Mouse (Mus musculus): ENCODE measurements around the gene Gata1.
"Not testable (repeated sequence)": the region's sequence is repeated elsewhere in the genome, so short reads cannot be mapped to it uniquely, and the experiment has no call there.

The Gata1 gene

DNA sequence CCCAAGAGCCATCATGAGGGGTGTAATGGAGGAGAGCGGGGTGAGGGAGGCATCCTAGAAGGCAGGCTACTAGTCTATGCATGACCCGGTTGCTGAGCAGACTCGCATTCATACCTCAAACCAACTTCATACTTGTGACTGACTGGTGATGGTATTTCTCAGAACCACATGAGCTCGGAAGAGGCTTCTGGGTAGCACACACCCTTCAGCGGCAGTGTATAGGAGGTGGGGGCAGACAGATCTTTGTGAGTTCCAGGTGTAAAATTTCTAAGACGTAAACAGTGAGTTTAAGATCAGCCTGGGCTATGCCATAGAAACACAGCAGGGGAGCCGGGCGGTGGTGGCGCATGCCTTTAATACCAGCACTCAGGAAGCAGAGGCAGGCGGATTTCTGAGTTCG lies at the start of gene Gata1:
Gata1 (minus strand) TSS at position 180 of the 400 bp plus-strand sequence.
- no peak for DNase-seq (ENCODE audit: low spot score)

DNA sequence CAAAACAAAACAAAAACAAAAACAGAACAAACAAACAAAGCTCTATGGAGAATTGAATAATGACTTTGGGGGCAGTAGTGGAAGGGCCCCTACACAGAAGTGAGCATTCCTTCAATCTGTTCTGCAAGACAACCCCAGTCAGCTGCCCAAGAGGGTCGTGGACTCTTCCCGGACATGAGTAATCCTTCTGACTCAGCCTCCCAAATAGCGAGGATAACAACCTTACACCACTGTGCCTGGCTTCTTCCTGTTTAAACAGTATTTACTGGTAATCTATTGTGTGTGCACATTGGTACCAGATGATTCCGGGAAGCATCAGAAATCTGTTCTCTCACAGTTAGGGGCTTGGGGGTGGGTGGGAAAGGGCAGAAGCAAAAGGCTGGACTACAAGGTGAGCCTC lies 48.9 kb upstream of the Gata1 start:
- DNase-seq (ENCODE audit: low spot score) = no peak

- no peak for DNase-seq (ENCODE audit: low spot score)
Measured at GRCm38 (mm10) chrX:8024795-8025194, 46.9 kb upstream of the Gata1 start.

DNA sequence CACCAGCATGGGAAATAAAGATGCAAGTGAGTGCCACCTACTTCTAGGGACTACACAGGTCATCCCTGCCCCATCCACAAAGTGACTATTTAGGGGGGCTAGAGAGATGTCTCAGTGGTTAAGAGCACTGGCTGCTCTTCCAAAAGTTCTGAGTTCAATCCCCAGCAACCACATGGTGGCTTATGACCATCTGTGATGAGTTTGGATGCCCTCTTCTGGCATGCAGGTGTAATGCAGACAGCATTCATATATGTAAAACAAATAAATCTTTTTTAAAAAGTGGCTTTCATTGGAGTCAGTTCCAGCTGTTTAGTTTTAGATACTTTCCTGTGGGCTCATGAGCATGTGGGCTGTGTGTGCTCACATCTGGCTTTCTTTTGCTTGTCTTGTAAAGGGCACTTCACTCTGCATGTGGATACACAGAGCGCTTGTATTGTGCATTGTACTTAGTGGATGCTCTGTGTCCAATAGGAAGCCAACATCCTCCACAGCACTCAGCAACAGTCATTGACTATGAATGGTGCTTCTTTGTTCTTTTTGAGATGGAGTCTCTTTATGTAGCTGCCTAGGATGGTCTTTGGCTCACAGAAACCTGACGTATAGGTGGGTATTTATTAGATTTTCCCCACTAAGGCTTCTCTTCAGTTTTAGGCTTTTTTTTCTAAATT lies 42.4 kb upstream of the Gata1 start:
- DNase-seq (ENCODE audit: low spot score) = no peak

GRCm38 (mm10) chrX:8018286-8018685 lies 40.4 kb upstream of the Gata1 start, which contains the start of gene Glod5:
TSS of gene Glod5 (minus strand) at chrX:8018492.
- DNase-seq (ENCODE audit: low spot score) = no peak

DNA sequence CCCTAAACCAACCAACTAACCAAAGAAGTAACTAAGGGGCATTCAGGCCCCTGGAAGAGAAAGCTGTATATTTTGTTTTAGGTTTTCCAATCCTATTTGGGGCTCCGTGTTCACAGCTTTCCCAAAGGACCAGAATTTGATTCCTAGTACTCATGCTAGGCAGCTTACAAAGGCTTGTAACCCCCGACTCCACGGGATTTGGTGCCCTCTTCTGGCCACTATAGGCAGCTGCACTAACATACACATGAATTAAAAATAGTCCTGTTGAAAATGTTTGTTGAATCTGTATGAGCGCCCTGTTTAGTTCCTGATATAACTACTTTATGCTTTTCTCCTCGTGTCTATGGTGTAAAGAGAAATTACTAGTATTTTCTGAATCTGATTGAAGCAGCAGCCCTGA lies 39.3 kb upstream of the Gata1 start:
- no peak for DNase-seq (ENCODE audit: low spot score)

DNA sequence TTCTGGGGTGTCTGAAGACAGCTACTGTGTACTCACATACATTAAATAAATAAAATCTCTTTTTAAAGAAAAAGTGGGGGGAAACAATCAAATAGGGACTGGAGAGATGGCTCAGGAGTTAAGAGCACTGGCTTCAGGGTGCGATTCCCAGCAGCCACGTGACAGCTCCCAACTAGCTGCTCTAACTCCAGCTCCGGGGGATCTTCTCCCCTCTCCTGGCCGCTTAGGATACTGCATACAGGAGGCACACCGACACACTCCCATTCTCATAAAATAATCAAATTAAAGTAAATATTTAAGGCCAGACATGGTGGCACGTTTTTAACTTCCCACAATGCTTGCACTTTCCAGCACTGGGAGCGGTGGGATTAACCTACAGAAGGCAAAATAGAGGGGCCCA lies 37.8 kb upstream of the Gata1 start:
- DNase-seq (ENCODE audit: low spot score) = not testable (repeated sequence)

- DNase-seq (ENCODE audit: low spot score) = no peak
Measured at GRCm38 (mm10) chrX:8013569-8014314, 35.9 kb upstream of the Gata1 start.

DNA sequence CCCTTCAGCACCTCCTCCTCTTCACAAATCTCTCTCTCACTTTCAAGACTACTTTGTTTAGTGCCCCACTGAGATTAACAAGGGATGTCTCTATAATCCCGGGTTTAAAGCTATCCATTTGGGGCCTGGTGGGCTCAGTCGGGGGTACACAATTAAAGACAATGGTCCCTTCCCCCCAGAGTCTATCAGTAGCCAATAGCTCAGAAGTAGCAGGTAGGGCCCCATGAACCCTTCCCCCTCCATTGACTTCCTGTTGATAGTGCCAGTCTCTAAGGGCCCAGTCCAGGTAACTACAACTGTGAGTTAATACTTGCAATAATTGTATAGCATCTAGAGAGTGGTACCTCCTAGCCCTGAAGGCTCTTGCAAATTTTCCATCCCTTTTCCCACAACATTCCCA lies 35.3 kb upstream of the Gata1 start:
- DNase-seq (ENCODE audit: low spot score) = no peak

- not testable (repeated sequence) for DNase-seq (ENCODE audit: low spot score)
Measured at GRCm38 (mm10) chrX:8009356-8009755, 31.5 kb upstream of the Gata1 start.

DNA sequence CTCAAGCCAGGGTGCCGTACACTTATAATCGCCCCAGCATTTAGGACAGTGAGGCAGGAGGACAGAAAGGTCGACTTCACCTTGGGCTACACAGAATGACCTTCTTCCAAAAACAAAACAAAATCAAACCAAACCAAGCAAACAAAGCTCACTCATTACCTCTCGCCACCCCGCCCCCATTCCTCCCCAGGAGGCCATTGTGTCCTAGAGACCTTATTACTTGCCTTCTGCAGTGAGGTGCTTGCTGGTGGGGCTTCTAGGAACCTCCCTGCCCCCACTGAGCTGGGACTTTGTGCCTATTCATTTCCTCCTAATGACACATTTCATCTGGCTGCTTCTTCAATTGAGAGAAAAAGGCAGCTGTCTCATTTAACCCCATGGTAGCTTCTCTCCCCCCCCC lies 30.7 kb upstream of the Gata1 start:
- DNase-seq (ENCODE audit: low spot score) = no peak

DNA sequence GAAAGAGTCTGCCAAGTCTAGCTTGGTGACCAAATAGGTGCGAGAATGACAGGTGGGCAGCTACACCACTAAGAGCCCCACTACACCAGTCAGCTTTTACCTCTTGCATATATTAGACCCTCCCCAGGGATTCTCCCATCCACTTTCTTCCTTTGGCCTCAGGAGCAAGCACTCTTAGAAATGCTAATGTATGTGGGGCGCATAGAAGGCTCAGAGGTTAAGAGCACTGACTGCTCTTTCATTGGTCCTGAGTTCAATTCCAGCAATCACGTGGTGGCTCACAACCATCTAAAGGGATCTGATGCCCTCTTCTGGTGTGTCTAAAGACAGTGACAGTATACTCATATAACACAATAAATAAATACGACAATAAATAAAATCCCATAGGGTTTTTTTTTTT lies 25.1 kb upstream of the Gata1 start:
- no peak for DNase-seq (ENCODE audit: low spot score)

DNA sequence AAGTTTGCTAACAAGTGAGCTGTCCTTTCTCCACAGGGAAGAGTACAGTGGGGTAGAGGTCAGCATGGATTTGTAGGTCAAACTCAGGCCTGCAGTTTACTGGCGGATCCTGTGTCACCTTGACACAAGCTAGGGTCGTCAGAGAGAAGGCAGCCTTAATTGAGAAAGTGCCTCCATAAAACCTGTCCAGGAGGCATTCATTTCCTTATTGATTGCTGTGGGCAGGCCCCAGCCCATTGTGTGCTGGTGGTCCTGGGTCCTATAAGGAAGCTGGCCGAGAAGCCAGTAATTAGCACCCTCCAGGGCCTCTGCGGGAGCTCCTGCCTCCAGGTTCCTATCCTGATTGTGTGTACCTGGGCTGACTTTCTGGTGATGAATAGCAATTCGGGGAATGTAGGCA lies 24.1 kb upstream of the Gata1 start:
- no peak for DNase-seq (ENCODE audit: low spot score)

DNA sequence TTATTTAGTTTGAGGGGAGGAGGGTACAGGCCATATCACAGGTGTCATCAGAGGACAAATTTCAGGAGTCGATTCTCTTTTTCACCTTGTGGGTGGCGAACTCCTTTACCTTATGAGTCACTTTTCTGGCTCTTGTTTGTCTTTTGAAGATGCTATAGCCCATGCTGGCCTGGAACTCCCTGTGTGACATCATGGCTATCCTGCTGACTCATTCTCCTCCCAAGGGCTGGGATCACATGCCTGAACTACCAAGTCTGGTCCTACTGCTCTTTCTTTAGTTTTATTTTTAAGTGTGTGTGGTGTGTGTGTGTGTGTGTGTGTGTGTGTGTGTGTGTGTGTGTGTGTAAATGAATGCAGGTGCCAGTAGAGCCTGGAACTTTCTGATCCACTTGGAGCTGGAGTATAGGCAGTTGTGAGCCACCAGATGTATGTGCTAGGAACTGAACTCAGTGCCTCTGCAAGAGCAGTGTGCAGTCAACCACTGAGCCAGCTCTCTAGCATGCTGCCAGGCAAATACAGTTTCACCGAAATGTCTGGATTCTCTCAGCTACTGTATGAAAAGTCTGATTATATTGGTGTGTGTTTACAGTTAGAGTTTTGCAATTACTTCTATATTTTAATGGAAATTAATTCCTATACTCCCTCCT lies 22.8 kb upstream of the Gata1 start:
- DNase-seq (ENCODE audit: low spot score) = no peak

GRCm38 (mm10) chrX:7993068-7993735 lies 15.3 kb upstream of the Gata1 start:
- DNase-seq (ENCODE audit: low spot score) = no peak

DNA sequence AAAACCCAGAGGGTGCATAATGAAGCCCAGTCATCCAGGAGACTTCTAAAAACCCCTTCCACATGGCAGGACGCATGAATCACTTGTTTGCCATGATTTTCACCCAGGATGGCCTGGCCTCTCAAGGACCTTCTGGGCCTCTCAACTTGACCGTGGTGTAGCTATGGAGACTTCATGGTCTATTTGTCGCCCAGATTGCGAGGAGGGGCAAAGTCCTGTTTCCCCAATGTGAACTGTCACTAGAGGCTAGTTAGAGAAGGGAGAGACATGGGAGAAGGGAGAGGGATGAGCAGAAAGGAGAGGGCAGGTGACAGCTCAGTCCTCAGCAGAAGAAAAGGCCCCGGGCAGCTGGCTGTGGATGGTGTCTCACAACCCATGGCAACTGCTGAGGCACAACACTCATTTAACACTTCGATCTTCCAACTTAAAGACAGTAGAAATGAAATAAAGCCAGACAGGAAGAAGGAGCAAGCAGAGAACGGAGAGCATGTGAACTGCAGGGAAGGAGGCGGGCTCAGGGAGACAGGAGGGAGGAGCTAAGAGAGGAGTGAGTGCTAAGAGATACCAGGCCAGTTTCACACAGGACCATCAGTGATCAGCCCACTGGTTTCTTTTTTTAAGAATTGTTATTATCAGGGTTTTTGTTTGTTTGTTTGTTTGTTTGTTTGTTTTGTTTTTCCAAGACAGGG lies 14.7 kb upstream of the Gata1 start:
- DNase-seq (ENCODE audit: low spot score) = no peak

DNA sequence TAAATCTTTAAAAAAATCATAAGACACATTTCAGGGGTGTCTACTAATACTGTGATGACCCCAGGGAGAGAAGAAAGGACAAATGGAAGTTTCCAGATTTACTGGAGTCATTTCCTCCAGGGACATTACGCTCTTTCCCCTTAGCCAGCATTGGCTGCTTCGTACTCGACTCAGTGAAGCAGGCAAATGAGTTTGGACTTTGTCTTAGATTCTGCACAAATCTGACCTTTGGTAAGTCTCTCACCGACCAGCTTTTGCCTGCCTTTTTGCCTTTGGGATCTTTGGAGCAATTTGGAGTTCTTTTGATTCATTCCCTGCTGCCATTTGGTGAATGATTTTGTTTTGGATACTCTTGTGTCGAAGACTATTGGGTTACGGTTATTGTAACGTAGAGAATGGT lies 3.5 kb upstream of the Gata1 start:
- no peak for DNase-seq (ENCODE audit: low spot score)

- no peak for DNase-seq (ENCODE audit: low spot score)
Measured at GRCm38 (mm10) chrX:7971292-7971691, 6.6 kb downstream of the Gata1 start.

GRCm38 (mm10) chrX:7968899-7969298 lies 9.0 kb downstream of the Gata1 start:
- no peak for DNase-seq (ENCODE audit: low spot score)

- no peak for DNase-seq (ENCODE audit: low spot score)
Measured at GRCm38 (mm10) chrX:7968226-7968625, 9.6 kb downstream of the Gata1 start.

GRCm38 (mm10) chrX:7967596-7968201 lies 10.2 kb downstream of the Gata1 start:
- DNase-seq (ENCODE audit: low spot score) = no peak

DNA sequence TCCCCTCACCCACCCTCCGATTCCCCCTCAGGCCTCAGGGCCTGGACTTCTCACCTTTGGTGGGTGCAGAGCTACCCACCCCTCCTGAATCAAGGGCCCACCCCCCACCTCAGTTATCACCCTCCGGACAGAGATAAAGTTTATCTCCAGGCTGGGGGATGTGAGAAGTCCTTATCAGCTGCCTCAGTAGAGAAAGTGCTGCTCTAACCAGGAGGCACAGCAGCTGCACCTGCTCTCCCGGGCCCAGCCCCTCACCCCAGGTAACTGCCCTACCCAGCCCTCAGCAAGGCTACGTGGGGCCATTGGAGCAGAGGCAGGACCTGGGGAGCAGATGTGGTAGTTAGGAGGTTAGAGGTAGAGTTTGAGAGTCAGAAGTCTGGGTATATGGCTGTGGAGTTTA lies 11.7 kb downstream of the Gata1 start:
- DNase-seq (ENCODE audit: low spot score) = no peak

All from layer of hippocampus, adult 9-10 months (tissue).